Mouse (Mus musculus) heart, adult 2 months (tissue): ENCODE measurements around the gene Col15a1.

ENCODE experiments used
- CTCF ChIP-seq: fragments of 200-600 bp; IDR thresholded peaks from 2 replicates; pipeline ENCODE4 v1.8.1; 2022; ENCODE audit warnings: antibody characterized with exemption, mild to moderate bottlenecking, moderate library complexity
- EP300 ChIP-seq: fragments of 200-500 bp; IDR thresholded peaks from 2 replicates; pipeline ENCODE4 v1.6.1; 2011; ENCODE audit warnings: low read depth, low read length, control low read depth; ENCODE audit not compliant: insufficient read depth
- POLR2A ChIP-seq: fragments of 200-500 bp; IDR thresholded peaks from 2 replicates; pipeline ENCODE4 v1.6.1; 2011; ENCODE audit warnings: mild to moderate bottlenecking, low read depth, low read length, control low read depth; ENCODE audit not compliant: insufficient read depth

DNA sequence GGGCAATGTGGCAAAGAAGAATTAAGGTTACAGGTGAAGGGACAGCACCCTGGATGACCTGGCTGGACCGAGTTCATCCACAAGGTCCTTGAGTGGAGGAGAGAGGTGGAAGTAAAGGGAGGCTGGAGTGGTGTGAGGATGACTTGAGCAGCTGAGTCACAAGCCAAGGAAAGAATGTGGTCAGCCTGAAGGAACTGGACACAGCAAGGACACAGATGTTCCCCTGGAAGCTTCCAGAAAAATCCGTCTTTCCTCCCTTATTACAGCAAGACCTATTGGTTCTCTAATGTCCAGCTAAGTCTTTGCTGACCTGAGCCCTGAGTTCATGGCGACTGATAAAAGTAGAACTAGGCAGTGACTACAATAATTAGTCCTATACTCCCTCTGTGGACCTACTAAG is 12.6 kb downstream of the Col15a1 start:
- no peak for TF ChIP-seq CTCF
- TF ChIP-seq POLR2A = no peak
- no peak for TF ChIP-seq EP300
